Mouse (Mus musculus): ENCODE measurements around the gene Dmxl2.

DNA sequence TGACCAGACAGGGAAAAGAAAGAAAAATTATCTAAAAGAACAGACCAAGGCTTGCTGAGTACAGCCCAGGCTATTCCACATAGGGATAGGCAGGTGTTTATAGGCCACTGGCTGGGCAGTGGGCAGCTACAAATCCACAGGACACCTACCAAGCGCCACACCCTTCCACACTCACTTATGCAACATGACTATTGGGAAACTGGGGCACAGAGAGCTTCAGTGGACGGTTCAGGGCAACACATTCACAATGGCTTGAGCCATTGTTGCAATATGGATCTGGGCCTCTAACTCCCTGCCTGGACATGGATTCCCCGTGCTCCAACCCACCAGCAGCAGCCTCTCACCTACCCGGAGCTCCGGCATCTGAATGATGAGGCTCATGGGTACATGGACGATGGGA, 48.0 kb upstream of the Dmxl2 start:
- TF ChIP-seq CTCF (IDR thresholded peaks at IDR 0.05; ENCODE audit: extremely low read depth, insufficient read length, insufficient replicate concordance, low read depth, low read length) (no peak), POLR2A (IDR thresholded peaks at IDR 0.05; ENCODE audit: low read depth, low read length) (no peak)
